Mouse (Mus musculus): ENCODE measurements at regions not wholly inside any gene's neighbourhood (a gene's known extent, or its start where the extent isn't known, plus 50 kb on each side); places are given as distances from the start of the nearest gene placed in this dataset.

GRCm38 (mm10) chr14:24995226-24995625 is 463.8 kb upstream of the Zmiz1 start:
- DNase-seq (ENCODE audit: low spot score in 2 of 2), result no peak

GRCm38 (mm10) chr14:24997786-24998509 is 461.0 kb upstream of the Zmiz1 start:
- no peak for DNase-seq (ENCODE audit: low spot score in 2 of 2)

DNA sequence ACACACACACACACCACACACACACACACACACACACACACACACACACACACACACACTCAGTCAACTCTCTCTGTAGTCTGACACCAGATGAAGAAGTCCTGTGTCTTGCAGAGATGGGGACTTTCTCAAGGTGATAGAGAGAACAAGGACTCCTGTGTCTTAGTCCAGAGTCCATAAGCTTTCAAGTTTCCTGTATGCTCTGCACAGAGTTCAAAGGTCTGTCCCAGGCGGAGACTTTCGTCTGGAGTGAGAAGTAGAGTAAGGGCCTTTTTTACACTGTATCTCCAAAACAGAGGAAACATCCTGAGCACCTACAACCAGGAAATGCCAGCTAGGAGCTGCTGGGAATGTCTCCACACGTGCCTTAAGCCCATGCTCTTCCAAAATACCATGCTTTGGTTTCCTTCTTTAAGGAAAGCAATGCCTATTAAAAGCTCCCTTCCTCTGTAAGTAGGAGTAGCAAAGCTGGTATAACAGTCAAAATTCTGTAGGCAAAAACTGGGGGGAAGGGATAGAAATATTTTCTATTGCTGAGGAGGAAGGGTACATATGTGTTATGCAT is 459.9 kb upstream of the Zmiz1 start:
- no peak for DNase-seq (ENCODE audit: low spot score in 2 of 2)

- DNase-seq (ENCODE audit: low spot score in 2 of 2), result no peak
Measured at GRCm38 (mm10) chr14:25005241-25005946, 453.6 kb upstream of the Zmiz1 start.

DNA sequence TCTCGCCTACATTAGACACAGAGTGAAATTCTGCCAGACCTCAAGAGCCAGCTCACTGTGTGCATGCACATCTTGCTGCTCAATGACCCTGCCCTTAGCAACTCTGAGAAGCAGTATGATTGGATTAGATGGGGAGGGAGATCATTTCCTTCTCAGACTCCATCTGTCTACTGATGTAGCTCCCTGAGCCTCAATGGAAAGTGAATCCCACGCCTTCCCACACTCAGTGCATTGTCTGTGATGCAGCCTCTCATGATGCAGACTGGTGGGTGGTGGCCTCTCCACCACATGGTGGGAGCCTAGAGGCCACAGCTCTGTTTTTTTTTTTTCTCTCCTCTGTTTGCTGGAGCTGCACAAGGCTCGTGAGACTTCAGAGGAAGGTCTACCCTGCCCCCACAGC is 447.1 kb upstream of the Zmiz1 start:
- DNase-seq (ENCODE audit: low spot score in 2 of 2), result no peak

GRCm38 (mm10) chr14:25015288-25016238 is 443.4 kb upstream of the Zmiz1 start:
- no peak for DNase-seq (ENCODE audit: low spot score in 2 of 2)

DNA sequence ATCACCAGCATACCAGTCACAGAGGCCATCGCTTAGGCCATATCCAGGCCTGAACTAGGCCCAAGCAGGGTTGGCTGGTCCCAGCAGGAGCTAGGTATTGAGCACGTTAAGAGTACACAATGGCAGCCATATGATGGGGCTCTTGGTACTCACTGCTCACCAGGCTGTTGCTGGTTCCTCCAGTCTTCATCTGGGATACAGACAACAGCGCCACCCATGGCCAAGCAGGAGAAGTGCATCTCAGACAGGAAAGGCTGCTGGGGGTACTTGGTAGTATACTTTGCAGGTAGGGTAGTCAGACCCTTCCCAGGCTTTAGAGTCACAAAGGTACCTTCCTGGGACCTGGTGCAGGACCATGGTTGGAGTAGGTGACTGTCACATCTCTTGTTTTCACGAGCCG is 441.1 kb upstream of the Zmiz1 start:
- no peak for DNase-seq (ENCODE audit: low spot score in 2 of 2)

DNA sequence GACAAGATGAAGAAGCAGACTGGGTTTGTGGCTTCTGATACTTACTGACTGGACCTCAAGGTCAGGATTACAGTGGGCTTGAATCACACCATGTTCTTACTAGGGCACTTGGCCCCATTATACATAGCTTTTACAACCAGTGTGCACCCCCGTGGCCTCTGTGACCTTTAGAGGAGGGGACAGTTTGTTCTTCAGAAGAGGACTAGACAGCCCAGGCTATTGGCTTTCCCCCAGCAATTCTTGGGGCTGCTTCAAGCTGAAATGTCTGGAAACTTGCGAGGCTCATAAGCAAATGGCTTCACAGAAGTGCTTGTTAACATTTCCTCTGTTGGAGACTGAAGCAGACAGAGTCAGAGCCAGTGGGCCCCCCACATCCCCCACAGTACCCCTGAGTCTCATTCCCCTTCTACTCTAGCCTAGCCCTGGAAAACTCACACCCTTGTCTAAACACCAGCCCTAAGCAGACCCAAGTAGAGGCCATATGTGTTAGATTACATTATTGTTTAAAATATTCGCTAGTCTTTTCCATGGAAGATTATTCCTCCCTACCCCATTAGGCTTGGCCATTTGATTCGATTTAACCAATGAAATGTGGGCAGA is 439.6 kb upstream of the Zmiz1 start:
- no peak for DNase-seq (ENCODE audit: low spot score in 2 of 2)

DNA sequence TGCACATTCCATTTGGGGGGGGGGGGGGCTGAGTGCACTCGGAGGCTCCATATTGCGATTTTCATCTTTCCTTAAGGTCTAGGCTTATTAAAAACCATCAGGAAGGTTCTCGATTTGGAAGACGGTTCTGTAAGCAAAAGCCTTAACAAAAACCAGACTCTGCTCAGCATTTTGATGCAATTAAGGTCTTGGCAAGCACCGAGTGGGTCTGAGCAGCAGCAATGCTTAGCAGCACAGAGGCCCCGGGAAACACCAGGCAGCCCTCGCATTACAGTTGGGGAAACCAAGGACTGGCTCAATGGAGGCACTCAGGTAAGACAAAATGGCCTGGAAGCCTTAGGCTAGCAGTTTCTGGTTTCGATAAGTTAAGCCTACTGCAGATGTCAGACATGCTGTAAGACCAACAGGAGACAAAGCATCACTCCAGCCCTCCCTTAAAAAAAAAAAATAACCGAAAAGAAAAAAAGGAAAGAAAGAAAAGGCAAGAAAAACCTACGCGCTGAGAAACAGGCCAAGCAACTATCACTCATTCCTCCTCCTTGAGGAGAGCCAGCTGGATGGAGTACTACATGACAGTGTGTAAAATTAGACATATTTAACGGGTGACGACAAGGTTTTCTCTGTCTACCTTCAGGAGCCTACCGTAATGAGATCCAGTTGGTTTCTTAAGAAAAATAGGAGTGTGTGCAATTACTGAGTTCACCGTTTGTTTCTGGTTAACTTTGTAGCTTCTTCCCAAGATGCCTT is 436.3 kb upstream of the Zmiz1 start:
- DNase-seq (ENCODE audit: low spot score in 2 of 2), result no peak

DNA sequence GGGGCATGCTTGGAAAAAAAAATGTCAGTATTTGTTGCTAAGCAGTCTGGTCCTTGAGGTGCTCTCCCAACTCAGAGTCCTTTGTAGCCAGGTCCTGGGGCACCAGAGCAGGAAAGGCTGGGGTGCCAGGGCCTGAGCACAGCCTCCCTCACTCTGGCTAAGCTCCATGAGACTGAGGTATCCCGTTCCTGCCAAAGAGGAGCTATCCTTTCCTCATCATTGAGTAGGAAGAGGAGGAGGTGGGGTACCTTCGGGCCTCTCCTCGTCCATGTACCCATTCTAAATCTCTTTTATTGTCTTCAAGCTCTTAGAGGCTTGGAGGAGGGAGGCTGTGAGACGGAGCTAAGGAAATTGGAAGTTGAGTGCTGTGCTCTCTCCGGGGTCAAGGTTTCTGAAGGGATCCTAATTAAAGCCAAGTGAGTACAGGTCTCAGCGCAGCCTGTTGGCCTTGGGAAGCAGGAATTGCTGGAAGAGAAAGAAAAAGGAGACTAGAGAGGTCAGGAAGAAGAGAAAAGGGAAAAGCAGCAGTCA is 435.6 kb upstream of the Zmiz1 start:
- DNase-seq (ENCODE audit: low spot score in 2 of 2), result no peak

DNA sequence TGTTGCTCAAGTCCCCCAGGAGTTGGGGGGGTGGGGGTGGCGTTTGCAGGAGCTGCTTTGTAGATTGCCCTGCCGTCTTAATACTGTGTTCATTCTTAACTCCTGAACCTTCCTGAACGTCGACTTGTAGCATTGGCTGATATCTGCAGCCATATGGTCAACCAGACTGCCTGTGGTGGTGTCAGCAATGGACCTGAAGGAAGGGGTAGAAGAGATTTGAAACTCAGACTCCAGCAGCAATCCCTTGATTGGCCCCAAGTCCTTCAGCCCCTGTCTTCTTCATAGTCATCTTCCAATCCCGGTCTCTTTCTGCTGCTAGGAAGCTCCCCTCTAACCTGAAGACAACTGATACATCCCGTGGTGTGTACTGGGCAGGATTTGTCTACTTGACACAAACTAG is 433.9 kb upstream of the Zmiz1 start:
- no peak for DNase-seq (ENCODE audit: low spot score in 2 of 2)

GRCm38 (mm10) chr14:25027076-25027475 is 431.9 kb upstream of the Zmiz1 start:
- DNase-seq (ENCODE audit: low spot score in 2 of 2), result no peak

- no peak for DNase-seq (ENCODE audit: low spot score in 2 of 2)
Measured at GRCm38 (mm10) chr14:25027842-25028241, 431.1 kb upstream of the Zmiz1 start.

- no peak for DNase-seq (ENCODE audit: low spot score in 2 of 2)
Measured at GRCm38 (mm10) chr14:25030881-25031280, 428.1 kb upstream of the Zmiz1 start.

- peak in 1 of 2 experiments; percentile 23 for DNase-seq (ENCODE audit: low spot score in 2 of 2)
Measured at GRCm38 (mm10) chr14:25031756-25032680, 427.0 kb upstream of the Zmiz1 start.

GRCm38 (mm10) chr14:25032899-25033298 is 426.1 kb upstream of the Zmiz1 start:
- DNase-seq (ENCODE audit: low spot score in 2 of 2), result no peak

GRCm38 (mm10) chr14:25042265-25042664 is 416.7 kb upstream of the Zmiz1 start:
- no peak for DNase-seq (ENCODE audit: low spot score in 2 of 2)

DNA sequence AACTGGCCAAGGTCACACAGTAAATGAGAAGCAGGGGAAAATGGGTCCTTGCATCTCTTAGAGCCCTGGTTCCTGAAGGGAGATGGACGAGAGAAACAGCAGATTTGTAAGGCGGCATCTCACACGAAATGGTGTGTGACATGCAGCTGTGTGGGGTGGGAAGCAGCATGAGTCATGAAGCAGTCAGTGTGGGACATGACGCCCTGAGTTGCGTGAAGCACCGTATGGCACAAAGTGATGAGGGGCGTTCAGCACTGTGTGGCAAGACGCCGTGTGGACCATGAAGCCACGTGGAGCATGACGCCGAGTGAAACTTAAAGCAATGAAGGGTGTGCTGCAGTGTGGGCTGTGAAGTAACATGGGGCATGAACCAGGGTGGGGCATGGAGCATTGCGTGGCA is 414.9 kb upstream of the Zmiz1 start:
- no peak for DNase-seq (ENCODE audit: low spot score in 2 of 2)

DNA sequence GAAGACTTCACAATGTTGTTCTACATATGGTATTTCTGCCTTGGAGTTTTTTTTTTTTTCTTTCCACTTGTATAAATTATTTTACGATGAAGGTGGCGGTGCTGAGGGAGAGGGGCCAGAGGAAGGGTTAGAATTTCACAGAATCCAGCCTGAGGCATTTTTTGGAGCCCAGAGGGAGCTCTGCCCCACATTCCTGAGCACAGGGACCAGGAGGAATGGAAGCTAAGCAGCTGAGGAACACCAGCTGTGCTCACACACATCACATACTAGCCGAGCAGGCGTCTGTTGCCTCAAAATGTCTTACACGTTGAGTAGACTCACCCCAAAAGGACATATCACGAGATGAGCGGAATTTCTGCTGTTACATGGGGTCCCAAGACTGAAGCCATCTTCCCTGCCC is 414.1 kb upstream of the Zmiz1 start:
- DNase-seq (ENCODE audit: low spot score in 2 of 2), result no peak
